Mouse (Mus musculus) CH12.LX (cell line): ENCODE measurements around the gene Fam3c. TPM values are rescaled to one million over a fixed set of nuclear protein-coding genes. Genes with fewer than 3 reads are reported as not detected.

Experiments used
- DNase-seq: peaks from one replicate; pipeline ENCODE4 v3.0.0-alpha.2; 2013; ENCODE audit errors: extremely low read depth
- H3K27ac ChIP-seq: 2 replicates; pipeline ENCODE4 v1.5.1; 2012; ENCODE audit warnings: low read depth, mild to moderate bottlenecking, control low read depth, moderate library complexity; ENCODE audit not compliant: insufficient read depth
- H3K27me3 ChIP-seq: replicated peaks from 2 replicates; pipeline ENCODE3; 2012; ENCODE audit warnings: inconsistent platforms
- H3K36me3 ChIP-seq, 2 experiments: replicated peaks in 1 of 2; 2 replicates each; pipeline versions ENCODE3 to v1.6.1; 2012; ENCODE audit warnings: inconsistent platforms in 1 of 2, low read length in 1 of 2, mild to moderate bottlenecking in 1 of 2, mixed read lengths in 1 of 2, moderate library complexity in 1 of 2; ENCODE audit not compliant: control insufficient read depth in 1 of 2, insufficient read depth in 1 of 2
- H3K4me1 ChIP-seq, 2 experiments: 2 replicates each; pipeline ENCODE4 v1.6.1; 2012; ENCODE audit warnings: inconsistent platforms in 1 of 2, moderate library complexity in 1 of 2; ENCODE audit not compliant: insufficient read depth in 2 of 2, control insufficient read depth in 1 of 2
- H3K4me2 ChIP-seq: 2 replicates; pipeline ENCODE4 v1.6.1; 2012; ENCODE audit warnings: low read depth, mild to moderate bottlenecking, control low read depth; ENCODE audit not compliant: poor library complexity, insufficient read depth, severe bottlenecking
- H3K4me3 ChIP-seq, 3 experiments: fragments of 150-350 bp in 1 of 3; sonication (generic) in 1 of 3; replicated peaks in 1 of 3; 2 replicates each; pipeline versions ENCODE3 to v1.5.1; 2011 to 2012; ENCODE audit warnings: low read depth in 2 of 3, low read length in 2 of 3, mild to moderate bottlenecking in 2 of 3, moderate library complexity in 2 of 3, control low read depth in 1 of 3, improper control_type of control experiment in 1 of 3, inconsistent platforms in 1 of 3, mixed read lengths in 1 of 3; ENCODE audit not compliant: poor library complexity in 1 of 3
- H3K79me2 ChIP-seq: replicated peaks from 2 replicates; pipeline ENCODE4 v1.6.1; 2012; ENCODE audit warnings: mild to moderate bottlenecking, moderate library complexity; ENCODE audit not compliant: control insufficient read depth, poor library complexity, insufficient read depth, severe bottlenecking; ENCODE audit errors: extremely low read depth
- H3K9ac ChIP-seq: 2 replicates; pipeline ENCODE4 v1.6.1; 2012; ENCODE audit warnings: low read depth, mild to moderate bottlenecking, control low read depth, moderate library complexity; ENCODE audit not compliant: insufficient read depth
- H3K9me3 ChIP-seq: replicated peaks from 2 replicates; pipeline ENCODE3; 2012; ENCODE audit warnings: low read length, inconsistent platforms, mixed read lengths
- CHD1 ChIP-seq: IDR thresholded peaks from 2 replicates; pipeline ENCODE4 v1.6.1; 2012; ENCODE audit warnings: low read depth, low read length, improper control_type of control experiment, inconsistent platforms
- E2F4 ChIP-seq: IDR thresholded peaks from 2 replicates; pipeline ENCODE4 v1.6.1; 2011; ENCODE audit warnings: low read depth, low read length, improper control_type of control experiment; ENCODE audit not compliant: insufficient replicate concordance
- ELF1 ChIP-seq: IDR thresholded peaks from 2 replicates; pipeline ENCODE4 v1.6.1; 2014; ENCODE audit warnings: low read depth, mild to moderate bottlenecking, inconsistent platforms, low read length, improper control_type of control experiment
- JUN ChIP-seq: IDR thresholded peaks from 2 replicates; pipeline ENCODE4 v1.6.1; 2011; ENCODE audit warnings: low read depth, mild to moderate bottlenecking, low read length, improper control_type of control experiment, moderate library complexity; ENCODE audit not compliant: insufficient read depth
- KAT2A ChIP-seq: IDR thresholded peaks from 2 replicates; pipeline ENCODE4 v1.6.1; 2012; ENCODE audit warnings: low read length, improper control_type of control experiment, inconsistent platforms; ENCODE audit not compliant: insufficient replicate concordance
- MAX ChIP-seq: IDR thresholded peaks from 2 replicates; pipeline ENCODE4 v1.6.1; 2011; ENCODE audit warnings: low read length, improper control_type of control experiment
- MYC ChIP-seq: IDR thresholded peaks from 2 replicates; pipeline ENCODE4 v1.6.1; 2011; ENCODE audit warnings: low read depth, mild to moderate bottlenecking, improper control_type of control experiment, low read length
- NELFE ChIP-seq: IDR thresholded peaks from 2 replicates; pipeline ENCODE4 v1.6.1; 2011; ENCODE audit warnings: low read depth, low read length, improper control_type of control experiment
- POLR2AphosphoS2 ChIP-seq: IDR thresholded peaks from 2 replicates; pipeline ENCODE4 v1.6.1; 2011; ENCODE audit warnings: low read depth, low read length, improper control_type of control experiment
- RAD21 ChIP-seq: IDR thresholded peaks from 2 replicates; pipeline ENCODE4 v1.6.1; 2011; ENCODE audit warnings: low read depth, mild to moderate bottlenecking, low read length, improper control_type of control experiment, moderate library complexity
- SIN3A ChIP-seq: IDR thresholded peaks from 2 replicates; pipeline ENCODE4 v1.6.1; 2012; ENCODE audit warnings: low read length, improper control_type of control experiment, inconsistent platforms
- TBP ChIP-seq: conservative IDR thresholded peaks from 2 replicates; pipeline ENCODE4 v1.6.1; 2011; ENCODE audit warnings: low read depth, low read length, improper control_type of control experiment
- TCF12 ChIP-seq: IDR thresholded peaks from 2 replicates; pipeline ENCODE4 v1.6.1; 2014; ENCODE audit warnings: low read depth, mild to moderate bottlenecking, inconsistent platforms, low read length, improper control_type of control experiment
- USF1 ChIP-seq: IDR thresholded peaks from 2 replicates; pipeline ENCODE4 v1.6.1; 2014; ENCODE audit warnings: low read depth, mild to moderate bottlenecking, inconsistent platforms, low read length, improper control_type of control experiment
- ZNF384 ChIP-seq: IDR thresholded peaks from 2 replicates; pipeline ENCODE4 v1.6.1; 2012; ENCODE audit warnings: low read depth, low read length, improper control_type of control experiment, inconsistent platforms
- dilution Hi-C: fragments of 300-500 bp; cut with MboI; formaldehyde crosslinking; loops from 2 replicates; pipeline ENCODE4 v1.14.3; 2020; ENCODE audit warnings: low sequenced_read_pairs; ENCODE audit not compliant: extremely low pct_unique_long_range_greater_than_20kb, extremely low pct_ligation_motif_present
- in situ Hi-C: fragments of 300-500 bp; cut with MboI; formaldehyde crosslinking; loops from 3 replicates; pipeline ENCODE4 v1.14.3; 2019; ENCODE audit warnings: low sequenced_read_pairs, low pct_ligation_motif_present, low pct_unique_long_range_greater_than_20kb, mixed read lengths
- polyA plus RNA-seq: library from polyadenylated mRNA; unstranded; fragments of >175 nt; gene quantifications from 2 replicates; pipeline ENCODE4 v1.2.1, GENCODE M21; 2012; ENCODE audit warnings: low read depth; ENCODE audit not compliant: insufficient read length
- total RNA-seq, 2 experiments: library from RNA; depleted of rRNA; stranded (reverse); fragments of 300-350 nt in 1 of 2; fragments of >200 nt in 1 of 2; gene quantifications; 2 replicates each; pipeline ENCODE4 v1.2.3; 2012 to 2014

Fam3c gene
- total and polyA plus RNA-seq, 3 experiments: 61.9 to 155 (median 95.9) TPM

GRCm38 (mm10) chr6:22380269-22380668 lies 24.2 kb upstream of the Fam3c start:
- H3K4me1 ChIP-seq: peaks cover 8 to 19% of the 10 kb centered on the region in 2 experiments; a peak in 3 of 4 replicates
- no peaks in the 10 kb centered on the region for H3K79me2 ChIP-seq
- no peaks in the 10 kb centered on the region for H3K36me3 ChIP-seq
- TF ChIP-seq TBP: no peak
- TF ChIP-seq SIN3A: no peak
- no peak for TF ChIP-seq NELFE
- no peak for TF ChIP-seq MYC
- no peak for TF ChIP-seq JUN
- no peak for TF ChIP-seq POLR2AphosphoS2
- no peak for TF ChIP-seq RAD21
- TF ChIP-seq KAT2A: no peak
- TF ChIP-seq MAX: no peak
- TF ChIP-seq CHD1: no peak
- no peak for TF ChIP-seq USF1
- TF ChIP-seq TCF12: no peak
- TF ChIP-seq ELF1: no peak
- TF ChIP-seq E2F4: no peak
- TF ChIP-seq, all 38 proteins: peak for 0
- dilution Hi-C loops (no loop called here), in situ Hi-C loops (no loop called here)
- Histone ChIP-seq H3K4me2 (no peak overlapping the region), H3K9ac (no peak overlapping the region), H3K9me3 (peaks cover 5% of the 10 kb centered on the region), H3K4me3 (no peak overlapping the region), H3K27ac (no peak overlapping the region), H3K27me3 (no peaks in the 10 kb centered on the region)
- no peak for DNase-seq

- Histone ChIP-seq H3K27ac (no peak overlapping the region), H3K27me3 (no peaks in the 10 kb centered on the region), H3K9ac (no peak overlapping the region)
- in situ Hi-C loops: no loop called here
- TF ChIP-seq NELFE: no peak
- 0 out of 2 replicates have a peak, but pooled peaks have one; percentile 18 for TF ChIP-seq ZNF384
- TF ChIP-seq, all 38 proteins: peak for 1
- Histone ChIP-seq H3K4me2 (no peak overlapping the region), H3K79me2 (no peaks in the 10 kb centered on the region), H3K36me3 (no peaks in the 10 kb centered on the region), H3K4me1 (peaks cover 7 to 15% of the 10 kb centered on the region in 2 experiments; a peak in 3 of 4 replicates), H3K4me3 (no peak overlapping the region), H3K9me3 (peaks cover 5% of the 10 kb centered on the region)
- DNase-seq: no peak
- dilution Hi-C loops: no loop called here
These were observed 23.8 kb upstream of the Fam3c start for GRCm38 (mm10) chr6:22379831-22380230.
